Mouse (Mus musculus) megakaryocyte-erythroid progenitor cell, adult 5-6 weeks (primary cell): ENCODE results near the gene Fbxw8. TPM values are rescaled to one million over a fixed set of nuclear protein-coding genes. Genes with fewer than 3 reads are reported as not detected.

Source experiments
- ATAC-seq: replicated peaks from 2 replicates; pipeline ENCODE4 v1.8.0; 2016; ENCODE audit warnings: mild to moderate bottlenecking, inconsistent platforms; ENCODE audit not compliant: severe bottlenecking, poor library complexity, low FRiP score, low TSS enrichment
- total RNA-seq, 2 experiments: library from RNA; stranded (forward) in 1 of 2; stranded (reverse) in 1 of 2; fragments of 200-1000, 215-1000 nt in 1 of 2; fragments of >200 nt in 1 of 2; fragmentation: Nextera tagmentation in 1 of 2; gene quantifications; 2 replicates each; pipeline ENCODE4 v1.2.3; 2014 to 2017

Gene Fbxw8
- total RNA-seq, 2 experiments from 2014 or later = 18.1 to 23.8 TPM

DNA sequence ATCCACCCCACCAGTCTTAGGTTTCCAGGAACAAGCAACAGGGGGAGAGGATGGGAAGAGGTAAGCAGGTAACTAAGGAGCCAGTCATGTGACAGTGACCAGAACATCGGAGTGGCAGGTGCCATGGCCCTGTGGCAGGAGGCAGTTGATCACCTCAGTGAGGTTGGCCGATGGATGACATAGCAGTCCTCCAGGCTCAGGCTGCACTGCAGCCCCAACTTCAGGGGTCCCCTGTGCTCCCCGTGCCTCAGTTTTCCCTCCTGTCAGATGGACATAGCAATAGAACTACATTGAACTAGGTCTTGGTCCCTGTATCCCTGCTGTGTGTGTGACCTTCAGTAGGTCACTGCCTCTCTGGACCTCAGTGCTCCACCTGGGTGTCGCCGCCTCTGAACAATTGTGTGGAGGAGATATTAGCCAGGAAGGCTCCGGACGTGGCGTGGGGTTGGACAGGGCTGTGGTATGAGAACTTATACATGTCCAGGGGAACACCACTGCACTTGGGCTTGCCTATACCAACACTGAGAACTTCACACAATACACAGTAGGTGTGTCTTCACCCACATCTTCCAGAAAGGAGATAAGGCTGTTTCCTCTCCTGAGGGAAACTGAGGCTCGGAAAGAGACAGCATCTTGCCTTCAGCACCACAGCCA is 125.1 kb downstream of the Fbxw8 start:
- ATAC-seq = no peak

DNA sequence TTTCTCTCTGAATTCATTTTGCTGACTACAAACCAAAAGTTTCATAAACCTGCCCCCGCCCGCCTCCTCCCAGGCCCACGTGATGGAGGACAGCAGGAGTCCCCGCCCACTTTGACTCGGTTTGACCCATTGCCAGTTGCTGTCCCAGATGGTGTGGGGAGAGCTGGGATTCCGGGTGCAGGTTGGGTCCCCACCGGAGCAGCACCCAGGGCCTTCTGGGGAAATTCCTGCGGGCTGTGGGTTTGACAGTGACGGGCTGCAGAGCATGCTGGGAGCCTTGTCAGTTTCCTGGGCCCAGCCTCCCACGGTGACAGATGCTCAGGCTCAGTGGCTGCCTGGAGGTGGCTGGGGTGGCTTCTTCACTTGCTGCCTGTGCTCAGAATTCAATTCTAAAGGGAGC is 125.8 kb downstream of the Fbxw8 start:
- peak; percentile 41 for ATAC-seq

DNA sequence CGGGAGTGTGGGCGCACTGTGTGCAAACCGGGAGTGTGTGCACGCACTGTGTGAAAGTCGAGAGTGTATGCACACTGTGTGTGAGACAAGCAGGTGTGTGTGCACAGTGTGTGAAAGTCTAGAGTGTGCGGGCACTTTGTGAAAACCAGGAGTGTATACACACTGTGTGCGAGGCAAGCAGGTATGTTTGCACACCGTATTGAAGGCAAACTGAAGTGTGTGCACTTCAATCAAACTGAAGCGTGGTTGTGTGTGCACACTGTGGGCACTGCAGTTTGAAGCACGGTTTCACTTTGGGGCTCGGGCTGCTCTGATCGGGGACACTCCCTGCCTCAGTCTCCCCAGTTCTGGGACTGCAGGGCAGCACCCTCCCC is 126.2 kb downstream of the Fbxw8 start:
- ATAC-seq = no peak; the same call in 1 of the 2 replicates

DNA sequence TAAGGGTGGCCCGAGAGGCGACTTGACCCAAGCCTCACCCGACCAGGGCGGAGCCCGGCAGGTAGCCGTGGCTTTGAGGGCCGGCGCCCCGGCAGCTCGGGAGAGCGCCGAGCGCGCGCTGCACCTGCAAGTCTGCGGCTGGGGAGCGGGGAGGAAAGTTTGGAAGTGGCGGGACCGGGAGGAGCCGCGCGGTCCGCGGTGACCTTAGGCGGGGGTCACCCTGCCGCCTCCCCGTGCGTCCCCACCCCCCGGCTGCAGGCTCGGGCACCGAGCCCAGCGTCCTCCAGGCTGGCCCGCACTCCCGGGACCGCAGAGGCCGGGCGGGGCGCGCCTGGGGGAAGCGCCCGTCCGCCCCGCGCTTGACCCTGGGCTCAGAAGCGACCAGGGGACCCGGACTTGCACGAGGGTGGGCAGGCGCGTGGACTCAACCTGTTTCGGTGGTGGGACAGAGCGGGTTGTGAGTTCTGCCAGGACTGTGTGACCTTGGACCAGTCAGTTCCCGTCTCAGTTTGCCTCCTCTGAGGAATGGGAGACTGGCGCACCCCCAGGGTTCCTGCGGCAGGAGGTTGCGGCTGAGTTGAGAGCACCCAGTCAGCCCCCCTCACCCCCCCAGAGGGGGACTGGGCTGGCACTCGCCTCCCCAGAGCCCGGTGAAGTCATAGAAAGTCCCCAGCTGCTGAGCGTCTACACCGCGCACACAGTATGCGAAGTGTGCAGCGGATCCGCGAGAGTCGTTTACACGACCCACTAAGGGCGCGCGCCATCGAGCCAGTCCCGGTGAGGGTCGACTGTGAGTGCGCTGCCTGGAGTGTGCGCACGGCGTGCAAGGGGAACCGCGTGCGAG is 126.9 kb downstream of the Fbxw8 start:
- ATAC-seq = peak; percentile 19; the same call in 1 of the 2 replicates

DNA sequence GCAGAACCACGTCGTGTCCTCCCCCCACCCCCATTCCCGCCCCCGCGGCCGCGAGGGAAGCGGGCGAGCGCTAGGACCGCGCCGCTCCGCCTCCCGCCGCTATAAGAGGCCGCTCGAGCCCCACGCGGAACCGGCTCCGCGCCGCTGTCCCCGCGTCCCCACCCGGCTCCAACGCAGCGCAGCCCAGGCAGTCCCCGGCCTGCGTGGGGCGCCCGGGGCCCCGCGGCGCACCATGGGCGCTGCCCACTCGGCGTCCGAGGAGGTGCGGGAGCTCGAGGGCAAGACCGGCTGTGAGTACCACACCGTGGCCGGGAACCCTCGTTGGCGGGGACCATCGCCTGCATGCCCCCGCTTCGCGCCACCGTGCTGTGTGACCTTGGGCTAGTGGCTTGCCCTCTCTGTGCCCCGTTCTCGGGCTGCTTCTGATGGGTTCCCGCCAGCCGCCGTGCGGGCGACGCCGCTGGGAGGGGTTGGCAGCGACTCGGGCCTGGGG is 127.5 kb downstream of the Fbxw8 start, which contains the start of gene Tesc:
TSS of gene Tesc (plus strand) at position 46 of the 493 bp plus-strand sequence.
- ATAC-seq = no peak

DNA sequence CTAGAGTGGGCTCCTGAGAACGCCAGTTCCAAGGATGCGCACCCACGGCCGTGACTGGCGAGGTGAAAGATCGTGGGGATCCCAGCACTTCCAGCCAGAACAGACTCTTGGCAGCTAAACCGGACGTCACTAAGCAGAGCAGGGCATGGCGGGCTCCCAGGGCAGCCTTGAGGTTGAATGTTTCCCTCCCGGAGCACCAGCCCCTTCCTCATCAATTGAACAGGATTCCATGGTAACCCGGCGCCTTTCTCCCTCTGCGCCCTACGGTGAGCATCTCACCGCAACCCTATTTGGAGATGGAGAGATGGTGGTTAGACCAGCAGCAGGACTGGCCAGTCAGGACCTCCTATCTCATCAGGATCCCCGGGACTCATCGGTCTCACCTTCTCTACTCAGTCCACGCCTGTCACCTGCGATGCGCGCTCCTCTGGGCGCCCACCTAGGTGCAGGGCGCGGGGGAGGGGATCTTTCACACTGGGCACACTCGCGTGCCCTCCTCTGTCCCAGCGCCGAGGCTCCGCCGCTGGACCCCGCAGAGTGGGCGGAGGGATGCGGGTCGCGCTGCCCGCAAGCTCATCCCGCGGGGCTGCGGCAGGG is 128.1 kb downstream of the Fbxw8 start:
- no peak for ATAC-seq

DNA sequence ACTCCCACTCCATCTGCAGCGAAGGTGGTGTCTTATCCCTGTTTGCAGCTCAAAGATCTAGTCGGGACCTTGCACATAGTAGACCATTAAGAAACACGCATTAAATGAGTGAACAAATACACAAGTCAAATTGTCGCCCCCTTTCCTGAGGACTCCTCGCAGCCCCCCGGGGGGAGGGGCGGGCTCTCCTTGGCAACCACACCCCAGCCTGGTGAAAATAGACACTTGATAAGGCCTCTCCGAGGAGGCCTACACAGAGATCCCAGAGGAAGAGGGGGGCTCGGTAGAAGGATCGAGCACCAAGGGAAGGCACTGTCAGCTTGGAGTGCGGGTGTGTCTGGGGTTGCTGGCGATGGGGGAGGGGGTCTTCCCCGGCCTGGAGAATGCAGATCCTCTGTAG is 128.9 kb downstream of the Fbxw8 start:
- no peak for ATAC-seq

DNA sequence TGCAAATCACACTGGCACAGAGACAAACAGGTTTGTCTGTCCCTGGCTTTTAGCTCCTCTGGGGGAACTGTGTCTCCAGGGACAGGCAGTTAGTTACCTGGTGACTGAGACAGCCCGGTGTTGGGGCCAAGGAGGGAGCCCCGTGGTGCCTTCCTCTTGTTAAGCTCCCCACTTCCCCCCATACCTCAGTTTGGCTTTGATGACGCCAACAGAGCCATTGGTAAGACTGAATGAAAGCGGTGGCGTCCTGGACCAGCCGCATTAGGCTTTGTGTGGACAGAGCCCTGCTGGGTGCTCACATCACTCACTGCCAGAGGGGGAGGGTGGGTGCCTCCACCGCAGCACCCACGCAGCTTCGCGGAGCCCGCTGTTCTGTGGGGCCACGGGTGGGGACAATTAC is 129.4 kb downstream of the Fbxw8 start:
- no peak for ATAC-seq

DNA sequence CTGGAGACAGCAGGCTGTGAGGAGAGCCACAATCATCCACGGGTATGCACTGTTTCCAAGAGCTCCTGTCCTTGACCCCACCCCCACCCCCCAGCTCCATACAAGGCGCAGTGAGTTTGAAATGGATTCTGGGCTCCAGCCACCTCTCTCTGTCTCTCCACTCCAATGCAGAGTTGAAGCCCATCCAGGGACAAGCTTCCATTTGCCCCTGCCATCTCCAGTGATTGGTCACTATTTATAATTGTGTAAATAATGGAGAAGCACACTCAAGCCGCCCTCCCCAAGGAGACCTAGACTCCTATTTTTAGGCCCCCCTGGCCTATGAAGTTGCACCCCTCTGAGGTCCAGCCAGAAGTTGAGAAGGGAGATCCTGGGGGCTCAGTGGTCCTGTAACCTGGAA is 132.2 kb downstream of the Fbxw8 start:
- ATAC-seq = no peak

DNA sequence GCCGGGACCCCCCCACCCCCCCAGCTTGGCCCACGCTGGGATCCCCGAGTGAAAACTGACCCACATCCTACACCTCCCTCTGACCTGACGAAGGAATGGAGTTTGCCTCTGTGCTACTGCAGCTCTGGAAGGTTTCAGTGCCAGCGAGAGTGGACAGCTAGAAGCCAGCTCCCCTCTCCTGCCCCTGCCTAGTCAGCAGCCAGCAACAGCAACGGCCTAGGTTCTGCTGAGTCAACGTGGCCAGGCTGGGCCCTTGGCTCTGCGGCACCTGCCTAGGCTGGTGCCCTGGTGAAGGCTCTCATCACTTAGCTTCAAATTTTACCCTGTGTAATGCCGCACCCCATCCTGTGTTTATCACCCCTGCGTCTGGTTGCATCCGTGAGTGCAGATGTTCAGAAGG is 135.4 kb downstream of the Fbxw8 start:
- ATAC-seq = no peak

DNA sequence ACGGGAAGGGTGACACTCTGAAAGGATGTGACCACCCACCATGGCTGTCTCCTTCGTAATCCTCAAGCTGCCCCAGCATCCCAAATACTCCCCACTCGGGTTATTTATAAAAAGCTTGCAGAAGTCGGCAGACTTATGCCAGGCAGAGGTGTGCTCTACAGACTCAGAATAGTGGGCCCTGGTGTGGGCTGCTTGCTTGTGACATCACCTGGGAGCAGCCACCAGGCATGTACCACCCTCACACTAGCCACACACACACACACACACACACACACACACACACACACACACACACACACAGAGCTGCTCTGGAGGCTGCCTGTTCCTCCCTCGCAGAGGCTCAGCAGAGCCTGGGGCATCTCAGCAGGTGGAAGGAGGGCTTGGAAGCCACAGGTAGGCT is 137.7 kb downstream of the Fbxw8 start:
- no peak for ATAC-seq

DNA sequence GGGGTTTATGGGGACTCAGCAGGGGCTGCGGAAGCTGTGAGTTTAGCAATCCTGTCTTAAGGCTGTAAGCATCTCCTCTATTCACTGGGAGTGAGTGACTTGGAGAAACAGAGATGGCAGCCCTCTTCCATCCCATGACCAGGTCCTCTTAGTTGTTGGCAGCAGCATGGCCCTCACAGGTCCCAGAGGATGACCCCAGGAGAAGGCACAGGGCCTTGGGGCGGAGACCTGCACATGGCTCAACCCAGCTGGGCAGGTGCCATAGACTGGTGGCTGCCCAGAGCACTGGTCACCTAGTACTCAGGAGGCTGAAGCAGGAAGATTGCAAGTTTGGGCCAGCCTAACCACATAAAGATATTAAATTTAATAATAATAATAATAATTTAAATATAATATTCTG is 139.6 kb downstream of the Fbxw8 start:
- ATAC-seq = no peak

DNA sequence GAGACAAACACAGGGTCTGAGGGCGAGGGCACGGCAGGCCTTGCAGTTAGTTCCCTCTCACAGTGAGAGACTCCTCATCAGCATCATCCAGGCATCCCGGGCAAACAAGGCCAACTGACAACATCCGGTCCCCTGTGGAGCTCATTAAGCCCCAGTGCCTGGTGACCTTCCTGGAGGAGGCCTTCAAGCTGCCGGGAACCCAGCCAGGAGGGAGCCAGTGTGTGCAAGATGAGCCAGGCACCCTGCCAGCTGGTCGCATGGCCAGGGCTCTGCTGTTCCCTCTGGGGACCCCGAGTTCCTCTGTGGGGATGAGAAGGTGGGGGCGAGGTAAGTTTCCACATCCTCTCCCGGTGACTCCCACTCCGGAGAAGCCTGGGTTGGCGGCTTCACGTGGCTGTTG is 140.2 kb downstream of the Fbxw8 start:
- no peak for ATAC-seq

Other genes with a start within 250 kb of the Fbxw8 start
- gene Fbxo21, start 178.7 kb downstream of the Fbxw8 start, total RNA-seq (2014; fragmentation: Nextera tagmentation) = 4.1 and 5.4 TPM in 2 replicates
- gene Fbxo21, start 178.7 kb downstream of the Fbxw8 start, total RNA-seq (2017) = 6.9 and 8.5 TPM in 2 replicates
- gene Tesc, start 127.7 kb downstream of the Fbxw8 start, total RNA-seq (2014; fragmentation: Nextera tagmentation) = not detected in 2 replicates
- gene Tesc, start 127.7 kb downstream of the Fbxw8 start, total RNA-seq (2017) = not detected in 2 replicates
- gene Hrk, start 9.2 kb upstream of the Fbxw8 start, total RNA-seq (2014; fragmentation: Nextera tagmentation) = not detected in 2 replicates
- not detected in 2 replicates for gene Hrk, start 9.2 kb upstream of the Fbxw8 start, total RNA-seq (2017)
- not detected in 2 replicates for gene Rnft2, start 89.7 kb upstream of the Fbxw8 start, total RNA-seq (2014; fragmentation: Nextera tagmentation)
- gene Rnft2, start 89.7 kb upstream of the Fbxw8 start, total RNA-seq (2017) = not detected in 2 replicates
- gene 2410131K14Rik, start 89.8 kb upstream of the Fbxw8 start, total RNA-seq (2014; fragmentation: Nextera tagmentation) = 0.92 and 1.0 TPM in 2 replicates
- gene 2410131K14Rik, start 89.8 kb upstream of the Fbxw8 start, total RNA-seq (2017) = 1.4 and 2.1 TPM in 2 replicates